Mouse (Mus musculus) cerebellum, postnatal 25 days (tissue): ENCODE results near the gene Rbm24.

ENCODE experiments used
- DNase-seq, 2 experiments: peaks; one replicate each; pipeline ENCODE4 v3.0.0; 2021; ENCODE audit warnings: mixed read lengths in 2 of 2

Rbm24 gene

GRCm38 (mm10) chr13:46438960-46439359 is 20.7 kb downstream of the Rbm24 start:
- DNase-seq, result no peak

- DNase-seq, result no peak
These were observed 25.8 kb downstream of the Rbm24 start for GRCm38 (mm10) chr13:46444021-46444420.

DNA sequence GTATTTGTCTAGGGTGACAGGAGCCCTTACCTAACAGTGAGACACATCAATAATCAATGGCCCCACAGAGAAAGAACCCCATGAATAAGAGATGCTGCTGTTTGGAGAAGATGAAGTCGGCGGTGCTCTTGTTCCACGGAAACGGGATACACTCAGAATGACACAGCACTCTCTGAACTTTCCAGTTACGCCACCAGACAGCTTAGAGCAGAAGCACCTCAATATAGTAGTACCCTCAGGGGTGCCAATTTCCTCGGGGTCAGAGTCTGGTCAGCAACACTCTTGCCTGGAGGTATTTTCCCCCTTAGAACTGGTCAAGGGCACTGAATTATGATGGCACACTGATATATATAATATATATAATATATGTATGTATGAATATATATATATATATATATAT is 27.8 kb downstream of the Rbm24 start:
- DNase-seq, result no peak

- no peak for DNase-seq
These were observed 30.0 kb downstream of the Rbm24 start for GRCm38 (mm10) chr13:46448276-46448675.

- DNase-seq, result no peak
These were observed 31.7 kb downstream of the Rbm24 start for GRCm38 (mm10) chr13:46449955-46450354.

DNA sequence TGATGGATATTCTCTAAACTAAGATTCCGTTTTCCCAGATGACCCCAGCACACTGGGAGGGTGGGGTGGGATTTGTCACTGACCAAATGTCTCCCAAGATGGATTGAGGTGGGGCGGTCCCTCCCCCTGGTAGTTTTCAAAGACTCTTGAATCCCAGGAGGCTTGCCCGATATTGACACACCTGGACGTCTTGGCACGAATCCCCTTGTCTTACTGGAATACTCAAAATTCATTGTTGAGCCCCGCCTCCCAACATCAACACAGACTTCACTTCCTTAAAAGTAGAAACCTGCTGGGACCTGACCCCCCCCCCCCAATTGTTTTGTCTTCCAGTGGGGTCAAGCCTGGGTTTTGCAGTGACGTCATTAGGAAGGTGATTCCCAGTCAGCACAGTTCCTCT is 32.4 kb downstream of the Rbm24 start:
- DNase-seq, result no peak

- no peak for DNase-seq
These were observed 33.3 kb downstream of the Rbm24 start for GRCm38 (mm10) chr13:46451548-46451947.

GRCm38 (mm10) chr13:46459546-46459945 is 41.3 kb downstream of the Rbm24 start:
- no peak for DNase-seq

GRCm38 (mm10) chr13:46462280-46462679 is 44.0 kb downstream of the Rbm24 start:
- no peak for DNase-seq

GRCm38 (mm10) chr13:46463764-46464163 is 45.5 kb downstream of the Rbm24 start:
- DNase-seq, result no peak

DNA sequence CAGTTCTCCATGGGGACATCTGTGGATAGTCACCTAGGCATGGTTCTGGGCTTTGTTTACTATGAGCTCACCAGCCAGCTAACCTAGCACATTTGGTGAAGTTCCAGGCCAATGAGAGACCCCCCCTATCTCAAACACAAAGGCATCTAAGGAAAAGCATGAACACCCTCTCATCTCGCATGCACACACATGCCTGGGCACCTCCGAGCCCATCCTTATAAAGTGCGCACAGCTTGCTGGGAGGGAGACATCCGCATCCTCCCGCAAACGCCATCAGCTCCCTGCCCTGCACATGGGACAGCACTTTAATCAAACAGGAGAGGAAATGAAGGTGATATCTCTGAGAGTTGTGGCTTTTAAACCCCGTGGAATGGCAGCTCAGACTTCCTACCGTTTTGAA is 50.0 kb downstream of the Rbm24 start:
- DNase-seq, result no peak

DNA sequence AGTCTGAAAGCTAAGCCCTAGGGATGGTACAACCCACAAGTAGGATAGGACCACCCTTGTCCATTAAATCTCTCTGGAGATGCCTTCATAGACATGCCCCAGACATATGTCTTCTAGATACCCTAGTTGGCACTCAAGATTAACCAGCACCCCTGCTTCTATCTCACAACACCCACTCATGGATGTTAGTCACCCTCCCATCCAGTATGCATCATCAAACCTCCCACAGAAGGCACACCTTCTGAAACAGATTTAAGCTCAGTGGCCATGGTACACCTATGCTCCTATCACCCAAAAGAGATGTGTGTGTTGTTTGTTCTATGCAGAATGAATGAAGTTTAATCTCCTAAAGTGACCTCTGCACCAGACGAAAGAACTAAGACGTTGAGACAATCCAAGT is 51.3 kb downstream of the Rbm24 start:
- no peak for DNase-seq
